Mouse (Mus musculus) intestine, embryonic 15.5 days (tissue): Measurements from ENCODE around the gene Ltk. TPM values are rescaled to one million over a fixed set of nuclear protein-coding genes. Genes with fewer than 3 reads are reported as not detected.
A peak's percentile ranks its signal among the peaks of the same experiment; 100 is the strongest.

Experiments used
- ATAC-seq: fragments of 200-750 bp; cut with Nextera tagmentation; 2 replicates; pipeline ENCODE4 v1.8.0; 2017; ENCODE audit warnings: moderate TSS enrichment, moderate library complexity
- H3K27ac ChIP-seq: fragments of 300-500 bp; sonication (generic); 2 replicates; pipeline ENCODE4 v1.5.1; 2015; ENCODE audit warnings: mild to moderate bottlenecking, inconsistent platforms
- H3K27me3 ChIP-seq: fragments of 300-500 bp; sonication (generic); replicated peaks from 2 replicates; pipeline ENCODE4 v1.6.1; 2015; ENCODE audit warnings: inconsistent platforms
- H3K36me3 ChIP-seq: fragments of 300-500 bp; sonication (generic); 2 replicates; pipeline ENCODE4 v1.6.1; 2015; ENCODE audit warnings: inconsistent platforms
- H3K4me1 ChIP-seq: fragments of 300-500 bp; sonication (generic); replicated peaks from 2 replicates; pipeline ENCODE4 v1.6.1; 2015; ENCODE audit warnings: inconsistent platforms
- H3K4me2 ChIP-seq: fragments of 300-500 bp; sonication (generic); replicated peaks from 2 replicates; pipeline ENCODE4 v1.6.1; 2015; ENCODE audit warnings: mild to moderate bottlenecking, inconsistent platforms
- H3K4me3 ChIP-seq: fragments of 300-500 bp; sonication (generic); replicated peaks from 2 replicates; pipeline ENCODE4 v1.5.1; 2015; ENCODE audit warnings: inconsistent platforms
- H3K9ac ChIP-seq: fragments of 300-500 bp; sonication (generic); 2 replicates; pipeline ENCODE4 v1.6.1; 2015; ENCODE audit warnings: inconsistent platforms
- H3K9me3 ChIP-seq: fragments of 300-500 bp; sonication (generic); 2 replicates; pipeline ENCODE4 v1.6.1; 2016; ENCODE audit warnings: inconsistent platforms
- WGBS: fragments of 180-500 bp; shearing (Covaris S2); methylation state at CpG from one replicate; pipeline ENCODE4 v1.1.7; 2015; 5-methylcytosine and 5-hydroxymethylcytosine counted together
- polyA plus RNA-seq: library from polyadenylated mRNA; unstranded; fragments of >200 nt; fragmentation: Nextera tagmentation; extraction: Ambion mirVana; gene quantifications from 2 replicates; pipeline ENCODE4 v1.2.1, GENCODE M21; 2015

Ltk gene
- polyA plus RNA-seq, 1 experiment from 2014 or later: 0.87 TPM

- peak overlapping the region; percentile 96 for H3K4me2 ChIP-seq
- ATAC-seq: peak; percentile 85
- peak overlapping the region; percentile 76 for H3K9ac ChIP-seq
- H3K36me3 ChIP-seq: 0 out of 2 replicates have a peak, but pooled peaks cover under 1% of the 10 kb centered on the region
- peaks cover 2% of the 10 kb centered on the region; the same call in 1 of the 2 replicates for H3K27me3 ChIP-seq
- H3K4me1 ChIP-seq: peaks cover 23% of the 10 kb centered on the region
- H3K27ac ChIP-seq: peak overlapping the region; percentile 27; the same call in 1 of the 2 replicates
- no peaks in the 10 kb centered on the region for H3K9me3 ChIP-seq
- WGBS: under 1% methylated on average over 52 of the region's 89 CpGs
- H3K4me3 ChIP-seq: peak overlapping the region; percentile 70
These were observed 39.1 kb upstream of the Ltk start for GRCm38 (mm10) chr2:119799181-119799960.

- peaks cover 2% of the 10 kb centered on the region; the same call in 1 of the 2 replicates for H3K27me3 ChIP-seq
- ATAC-seq: no peak
- 0 out of 2 replicates have a peak overlapping the region, but pooled peaks have one; percentile 0 for H3K4me3 ChIP-seq
- peak overlapping the region; percentile 96; the same call in 1 of the 2 replicates for H3K4me2 ChIP-seq
- no peak overlapping the region for H3K9ac ChIP-seq
- WGBS: 11% methylated on average over 13 of the region's 13 CpGs
- no peaks in the 10 kb centered on the region for H3K36me3 ChIP-seq
- H3K27ac ChIP-seq: no peak overlapping the region
- H3K9me3 ChIP-seq: no peaks in the 10 kb centered on the region
- H3K4me1 ChIP-seq: peaks cover 23% of the 10 kb centered on the region
These were observed 38.2 kb upstream of the Ltk start for GRCm38 (mm10) chr2:119798246-119798927.

- 0 out of 2 replicates have a peak within 1 kb of the TSS, but pooled peaks have one; percentile 96 for H3K4me2 ChIP-seq
- 0 out of 2 replicates have a peak within 1 kb of the TSS, but pooled peaks have one; percentile 0 for H3K4me3 ChIP-seq
- ATAC-seq: no peak
- H3K9me3 ChIP-seq: no peaks in the 10 kb centered on the region
- no peak within 1 kb of the TSS for H3K27ac ChIP-seq
- peaks cover 15% of the 10 kb centered on the region for H3K4me1 ChIP-seq
- H3K9ac ChIP-seq: no peak within 1 kb of the TSS
- H3K36me3 ChIP-seq: no peaks in the 10 kb centered on the region
- WGBS: 71% methylated on average over 5 of the region's 5 CpGs
- peaks cover 2% of the 10 kb centered on the region; the same call in 1 of the 2 replicates for H3K27me3 ChIP-seq
These were observed 37.1 kb upstream of the Ltk start, which contains the start of gene Tyro3 for GRCm38 (mm10) chr2:119797279-119797783. Tyro3 (plus strand) TSS chr2:119797733.

- H3K36me3 ChIP-seq: no peaks in the 10 kb centered on the region
- H3K9ac ChIP-seq: no peak overlapping the region
- H3K4me2 ChIP-seq: no peak overlapping the region
- WGBS: 89% methylated on average over 2 of the region's 2 CpGs
- no peak overlapping the region for H3K27ac ChIP-seq
- H3K4me1 ChIP-seq: peaks cover 3% of the 10 kb centered on the region; the same call in 1 of the 2 replicates
- H3K9me3 ChIP-seq: no peaks in the 10 kb centered on the region
- H3K27me3 ChIP-seq: no peaks in the 10 kb centered on the region; the same call in 1 of the 2 replicates
- no peak overlapping the region for H3K4me3 ChIP-seq
- no peak for ATAC-seq
These were observed 29.8 kb upstream of the Ltk start for GRCm38 (mm10) chr2:119789996-119790395.

GRCm38 (mm10) chr2:119787206-119787883 is 27.1 kb upstream of the Ltk start, which contains the start of gene Rpap1:
Rpap1 (minus strand) TSS chr2:119787537.
- Histone ChIP-seq H3K4me2 (peak within 1 kb of the TSS; percentile 86), H3K9ac (peak within 1 kb of the TSS; percentile 59), H3K36me3 (no peaks in the 10 kb centered on the region), H3K27me3 (no peaks in the 10 kb centered on the region), H3K9me3 (no peaks in the 10 kb centered on the region), H3K27ac (peak within 1 kb of the TSS; percentile 73), H3K4me1 (peaks cover 3% of the 10 kb centered on the region; the same call in 1 of the 2 replicates), H3K4me3 (peak within 1 kb of the TSS; percentile 63)
- peak; percentile 97 for ATAC-seq
- WGBS: under 1% methylated on average over 44 of the region's 44 CpGs

GRCm38 (mm10) chr2:119767246-119767645 is 7.0 kb upstream of the Ltk start:
- H3K4me2 ChIP-seq: no peak overlapping the region
- peaks cover 53% of the 10 kb centered on the region for H3K36me3 ChIP-seq
- H3K4me3 ChIP-seq: no peak overlapping the region
- no peak overlapping the region for H3K9ac ChIP-seq
- H3K4me1 ChIP-seq: no peaks in the 10 kb centered on the region
- no peak overlapping the region for H3K27ac ChIP-seq
- H3K9me3 ChIP-seq: no peaks in the 10 kb centered on the region
- no peaks in the 10 kb centered on the region for H3K27me3 ChIP-seq
- 0 out of 2 replicates have a peak, but pooled peaks have one; percentile 23 for ATAC-seq
- 91% methylated on average over 6 of the region's 6 CpGs for WGBS

- Histone ChIP-seq H3K9ac (no peak overlapping the region), H3K27ac (no peak overlapping the region), H3K4me3 (no peak overlapping the region), H3K4me1 (0 out of 2 replicates have a peak, but pooled peaks cover 3% of the 10 kb centered on the region), H3K4me2 (no peak overlapping the region), H3K9me3 (no peaks in the 10 kb centered on the region), H3K27me3 (peaks cover 14% of the 10 kb centered on the region), H3K36me3 (peaks cover 27% of the 10 kb centered on the region)
- WGBS: 74% methylated on average over 4 of the region's 4 CpGs
- ATAC-seq: no peak
These were observed 3.7 kb upstream of the Ltk start for GRCm38 (mm10) chr2:119763924-119764323.

- no peak overlapping the region for H3K4me2 ChIP-seq
- peaks cover 18% of the 10 kb centered on the region; the same call in 1 of the 2 replicates for H3K36me3 ChIP-seq
- peaks cover 16% of the 10 kb centered on the region for H3K4me1 ChIP-seq
- WGBS: 69% methylated on average over 1 of the region's 1 CpGs
- no peak overlapping the region for H3K4me3 ChIP-seq
- H3K9ac ChIP-seq: no peak overlapping the region
- H3K9me3 ChIP-seq: no peaks in the 10 kb centered on the region
- ATAC-seq: no peak
- no peak overlapping the region for H3K27ac ChIP-seq
- peaks cover 30% of the 10 kb centered on the region for H3K27me3 ChIP-seq
These were observed 2.0 kb upstream of the Ltk start for GRCm38 (mm10) chr2:119762276-119762675.

- 7% methylated on average over 44 of the region's 44 CpGs for WGBS
- Histone ChIP-seq H3K4me3 (peak overlapping the region; percentile 65), H3K4me1 (peaks cover 16% of the 10 kb centered on the region), H3K9ac (peak overlapping the region; percentile 63; the same call in 1 of the 2 replicates), H3K36me3 (peaks cover 2% of the 10 kb centered on the region; the same call in 1 of the 2 replicates), H3K27me3 (peaks cover 43% of the 10 kb centered on the region), H3K27ac (no peak overlapping the region), H3K4me2 (peak overlapping the region; percentile 99), H3K9me3 (no peaks in the 10 kb centered on the region)
- peak; percentile 16 for ATAC-seq
These were observed 1.1 kb downstream of the Ltk start for GRCm38 (mm10) chr2:119758844-119759835.

GRCm38 (mm10) chr2:119758101-119758843 is 2.0 kb downstream of the Ltk start:
- WGBS: under 1% methylated on average over 56 of the region's 77 CpGs

More at GRCm38 (mm10) chr2:119758101-119758843, 2.0 kb downstream of the Ltk start:
- Histone ChIP-seq H3K27me3 (peaks cover 43% of the 10 kb centered on the region), H3K4me1 (peaks cover 16% of the 10 kb centered on the region), H3K27ac (no peak overlapping the region), H3K9ac (peak overlapping the region; percentile 63), H3K4me2 (peak overlapping the region; percentile 99), H3K4me3 (peak overlapping the region; percentile 65), H3K9me3 (no peaks in the 10 kb centered on the region), H3K36me3 (no peaks in the 10 kb centered on the region)
- peak; percentile 68 for ATAC-seq
